Mouse (Mus musculus) lung, postnatal 36 days (tissue): ENCODE measurements around the gene Olfr1382.
A peak's percentile ranks its signal among the peaks of the same experiment; 100 is the strongest.
"Not testable (repeated sequence)": the region's sequence is repeated elsewhere in the genome, so short reads cannot be mapped to it uniquely, and the experiment has no call there.

Experiments used
- DNase-seq: peaks from one replicate; pipeline ENCODE4 v3.0.0; 2022; ENCODE audit warnings: mixed read lengths

Gene Olfr1382

DNA sequence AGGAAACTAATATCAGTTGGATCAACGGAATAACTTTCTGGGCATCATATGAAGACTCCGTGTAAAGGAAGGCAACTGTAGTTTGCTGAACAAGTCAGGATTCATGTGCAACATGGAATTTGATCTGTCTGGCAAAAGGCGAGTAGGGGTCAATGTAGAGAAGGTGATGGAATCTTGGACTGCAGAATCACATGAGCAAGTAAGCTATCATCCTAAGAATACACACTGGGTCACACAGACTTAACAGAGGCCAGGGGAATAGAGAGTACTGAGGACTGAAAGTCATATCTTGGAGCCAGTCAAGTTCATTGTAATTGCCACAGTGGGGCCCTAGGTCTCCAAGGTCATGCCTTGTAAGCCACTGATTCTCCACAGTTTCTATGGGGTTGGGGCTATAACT, at the start of gene Olfr1382:
Gene Olfr1382, plus strand, starts transcription at position 301 of the 400 bp plus-strand sequence.
- DNase-seq = no peak

DNA sequence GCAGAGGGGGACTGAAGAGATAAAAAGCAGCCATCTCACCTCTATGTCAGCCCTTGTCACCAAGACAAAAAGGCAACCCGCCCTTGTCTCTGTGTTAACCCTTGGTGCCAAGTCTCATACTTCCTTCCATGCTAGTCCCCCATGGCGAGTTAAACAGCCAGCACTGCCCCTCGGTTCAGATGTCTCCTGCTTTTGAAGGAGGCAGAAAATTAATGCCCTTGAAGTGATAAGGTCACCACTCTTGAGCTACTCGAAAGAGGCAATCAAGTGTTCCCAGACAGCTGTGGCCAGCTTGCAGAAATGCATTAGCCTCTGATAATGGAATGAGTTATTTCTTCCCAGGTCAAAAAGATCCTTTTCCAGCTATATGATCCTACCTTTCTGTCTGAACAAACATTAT, 42.1 kb upstream of the Olfr1382 start:
- DNase-seq = no peak

DNA sequence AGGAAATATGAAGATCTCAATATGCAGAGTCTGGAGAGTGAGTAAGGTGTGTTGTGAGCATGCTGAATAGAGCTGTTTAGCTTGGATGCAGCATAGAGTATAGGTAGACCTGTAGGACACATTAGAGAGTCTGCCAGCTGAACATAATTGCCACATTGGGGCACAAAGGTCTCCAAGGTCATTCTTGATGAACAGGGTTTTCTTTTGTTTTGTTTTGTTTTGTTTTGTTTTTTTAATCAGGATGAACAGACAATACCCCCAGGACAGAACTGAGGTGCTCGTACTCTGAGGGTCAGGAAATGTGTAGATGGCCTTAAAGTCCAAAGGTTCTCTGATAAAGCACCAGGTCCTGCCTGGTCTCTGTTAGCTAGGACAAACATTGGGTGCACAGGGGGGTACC, 39.3 kb upstream of the Olfr1382 start, which contains the start of gene Olfr1385:
Gene Olfr1385, plus strand, starts transcription at position 301 of the 400 bp plus-strand sequence.
- DNase-seq = not testable (repeated sequence)

DNA sequence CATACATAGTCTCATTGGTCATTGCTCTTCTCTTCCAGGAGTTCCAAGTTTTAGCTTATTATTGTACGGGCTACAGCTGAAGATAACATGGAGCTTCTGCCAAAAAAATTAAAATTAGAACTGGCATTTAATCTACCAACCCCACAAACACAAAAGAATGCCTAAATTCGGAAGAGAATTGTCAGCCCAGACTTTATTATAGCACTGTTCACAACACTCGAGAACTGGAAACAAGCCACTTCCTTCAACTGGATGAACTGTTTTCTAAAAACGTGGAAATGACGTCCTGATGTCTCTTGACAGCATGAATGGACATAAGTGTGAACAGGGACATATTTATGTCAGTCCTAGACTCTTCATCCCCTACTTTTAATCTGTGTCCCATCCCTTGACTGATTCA, 10.0 kb upstream of the Olfr1382 start:
- DNase-seq = no peak

DNA sequence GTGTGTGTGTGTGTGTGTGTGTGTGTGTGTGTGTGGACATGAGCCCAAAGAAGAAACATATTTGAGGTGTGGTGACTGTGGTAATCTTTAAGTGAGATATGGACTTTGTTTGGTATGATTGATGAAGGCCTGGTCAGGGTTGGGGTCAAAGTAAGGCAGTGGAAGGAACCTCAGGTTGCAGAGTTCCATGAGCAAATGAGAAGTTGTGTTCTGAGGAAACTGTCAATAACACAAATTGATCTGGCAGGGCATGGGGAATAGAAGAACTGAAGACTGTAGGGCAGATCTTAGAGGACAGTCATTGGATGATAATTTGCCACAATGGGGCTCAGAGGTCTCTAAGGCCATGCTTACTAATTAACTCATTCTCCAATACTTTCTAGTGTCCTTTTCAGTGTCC, 8.7 kb upstream of the Olfr1382 start, which contains the start of gene Olfr1383:
Gene Olfr1383, plus strand, starts transcription at position 301 of the 400 bp plus-strand sequence.
- no peak for DNase-seq

DNA sequence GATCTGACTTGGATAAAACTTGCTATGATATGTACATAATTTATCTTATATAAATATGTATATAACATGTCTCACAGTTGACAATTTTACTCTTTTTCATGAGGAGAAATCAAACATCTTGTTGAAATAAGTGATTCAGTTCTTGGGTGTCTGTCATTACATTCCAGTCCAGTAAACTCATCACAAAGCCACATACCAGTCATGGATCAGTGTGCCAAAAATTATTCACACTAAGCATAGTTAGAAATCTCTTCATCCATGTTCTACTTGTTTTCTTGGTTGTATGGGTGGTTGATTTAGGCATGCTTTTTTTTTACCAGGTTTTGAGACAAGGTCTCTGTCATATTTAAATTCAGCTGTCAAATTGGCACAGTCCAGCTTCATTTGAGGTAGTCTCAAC, 4.7 kb downstream of the Olfr1382 start:
- DNase-seq = no peak

DNA sequence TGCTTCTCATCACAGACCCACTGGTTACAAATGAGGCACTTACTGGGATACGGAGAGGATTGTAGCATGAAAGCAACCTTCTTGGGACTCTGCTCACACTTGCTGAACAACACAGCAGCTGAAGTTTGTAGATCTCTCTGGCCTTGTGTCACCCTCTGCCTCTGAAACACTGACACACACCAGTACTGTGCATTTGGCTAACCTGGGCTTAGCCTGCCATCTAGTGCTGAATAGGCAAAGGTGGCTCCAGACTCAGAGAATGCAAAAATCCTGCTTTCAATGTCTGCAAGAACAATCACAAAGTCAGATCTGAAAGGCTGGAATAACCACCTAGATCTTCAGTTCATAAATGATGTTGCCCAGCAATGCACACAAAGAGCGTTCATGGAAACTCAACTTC, 8.6 kb downstream of the Olfr1382 start:
- not testable (repeated sequence) for DNase-seq

DNA sequence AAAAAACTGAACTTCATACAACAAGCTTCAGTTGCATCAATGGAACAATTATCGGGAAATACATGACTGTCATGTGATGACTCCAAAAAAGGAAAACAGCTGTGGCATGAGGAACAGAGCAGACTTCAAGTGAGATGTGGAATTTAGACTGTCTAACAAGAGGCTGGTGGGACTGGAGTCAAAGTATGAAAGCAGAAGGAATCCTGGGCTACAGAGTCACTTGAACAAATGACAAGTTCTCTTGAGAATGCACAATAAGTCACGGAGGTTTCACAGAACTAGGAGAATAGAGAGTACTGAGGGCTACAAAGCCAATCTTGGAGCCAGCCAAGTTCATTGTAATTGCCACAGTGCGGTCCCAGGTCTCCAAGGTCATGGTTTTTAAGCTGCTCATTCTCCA, 15.1 kb downstream of the Olfr1382 start, which contains the start of gene Olfr1381:
Gene Olfr1381, plus strand, starts transcription at position 301 of the 400 bp plus-strand sequence.
- not testable (repeated sequence) for DNase-seq

DNA sequence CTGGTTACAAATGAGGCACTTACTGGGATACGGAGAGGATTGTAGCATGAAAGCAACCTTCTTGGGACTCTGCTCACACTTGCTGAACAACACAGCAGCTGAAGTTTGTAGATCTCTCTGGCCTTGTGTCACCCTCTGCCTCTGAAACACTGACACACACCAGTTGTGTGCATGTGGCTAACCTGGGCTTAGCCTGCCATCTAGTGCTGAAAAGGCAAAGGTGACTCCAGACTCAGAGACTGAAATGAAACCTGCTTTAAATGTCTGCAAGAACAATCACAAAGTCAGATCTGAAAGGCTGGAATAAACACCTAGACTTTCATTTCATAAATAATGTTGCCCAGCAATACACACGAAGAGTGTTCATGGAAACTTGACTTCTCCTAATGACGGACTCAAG, 26.0 kb downstream of the Olfr1382 start:
- DNase-seq = not testable (repeated sequence)

DNA sequence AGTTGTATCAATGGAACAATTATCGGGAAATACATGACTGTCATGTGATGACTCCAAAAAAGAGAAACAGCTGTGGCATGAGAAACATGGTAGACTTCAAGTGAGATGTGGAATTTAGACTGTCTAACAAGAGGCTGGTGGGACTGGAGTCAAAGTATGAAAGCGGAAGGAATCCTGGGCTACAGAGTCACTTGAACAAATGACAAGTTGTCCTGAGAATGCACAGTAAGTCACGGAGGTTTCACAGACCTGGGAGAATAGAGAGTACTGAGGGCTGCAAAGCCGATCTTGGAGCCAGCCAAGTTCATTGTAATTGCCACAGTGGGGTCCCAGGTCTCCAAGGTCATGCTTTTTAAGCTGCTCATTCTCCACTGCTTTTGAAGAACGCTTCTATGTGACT, 28.5 kb downstream of the Olfr1382 start, which contains the start of gene Olfr1380:
Gene Olfr1380, plus strand, starts transcription at position 301 of the 400 bp plus-strand sequence.
- DNase-seq = not testable (repeated sequence)

DNA sequence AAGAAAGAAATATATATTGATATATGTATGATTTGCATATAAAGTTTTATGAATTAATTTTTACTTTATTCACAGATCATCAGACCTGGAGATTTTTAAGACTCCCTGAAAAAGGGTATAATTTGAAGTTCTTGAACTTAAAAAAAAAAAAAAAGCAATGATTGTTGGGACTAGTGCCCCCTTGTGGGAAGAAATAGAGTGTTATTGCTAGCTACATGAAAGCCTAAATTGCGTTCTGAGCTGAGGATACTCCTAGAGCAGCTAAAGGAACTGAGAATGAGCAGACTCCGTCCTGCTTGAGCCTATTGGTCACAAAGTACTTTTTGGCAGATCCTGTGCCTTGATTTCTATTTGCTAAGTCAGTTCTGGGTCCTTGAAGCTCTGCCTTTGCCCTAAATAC, 47.0 kb downstream of the Olfr1382 start:
- peak; percentile 6 for DNase-seq

DNA sequence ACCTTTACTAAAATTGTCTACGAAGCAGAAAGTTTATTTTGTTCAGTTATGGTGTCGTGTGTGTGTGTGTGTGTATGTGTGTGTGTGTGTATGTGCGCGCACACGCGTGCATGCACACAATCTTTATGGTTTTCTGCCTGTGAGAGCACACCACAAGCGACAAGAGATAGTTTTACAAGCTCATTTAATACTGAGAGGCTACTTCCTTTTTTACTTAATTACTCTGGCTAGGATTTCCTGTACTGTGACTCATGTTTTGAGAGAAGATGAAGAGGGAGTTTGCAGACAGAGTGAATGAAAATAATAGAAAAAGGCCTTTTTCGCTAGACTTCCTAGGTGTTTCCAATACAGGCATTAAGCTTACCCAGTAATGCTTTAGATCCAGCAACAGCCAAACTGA, 52.4 kb downstream of the Olfr1382 start:
- DNase-seq = not testable (repeated sequence)
